Mouse (Mus musculus): ENCODE data around the gene Bcl11a.

The Bcl11a gene

DNA sequence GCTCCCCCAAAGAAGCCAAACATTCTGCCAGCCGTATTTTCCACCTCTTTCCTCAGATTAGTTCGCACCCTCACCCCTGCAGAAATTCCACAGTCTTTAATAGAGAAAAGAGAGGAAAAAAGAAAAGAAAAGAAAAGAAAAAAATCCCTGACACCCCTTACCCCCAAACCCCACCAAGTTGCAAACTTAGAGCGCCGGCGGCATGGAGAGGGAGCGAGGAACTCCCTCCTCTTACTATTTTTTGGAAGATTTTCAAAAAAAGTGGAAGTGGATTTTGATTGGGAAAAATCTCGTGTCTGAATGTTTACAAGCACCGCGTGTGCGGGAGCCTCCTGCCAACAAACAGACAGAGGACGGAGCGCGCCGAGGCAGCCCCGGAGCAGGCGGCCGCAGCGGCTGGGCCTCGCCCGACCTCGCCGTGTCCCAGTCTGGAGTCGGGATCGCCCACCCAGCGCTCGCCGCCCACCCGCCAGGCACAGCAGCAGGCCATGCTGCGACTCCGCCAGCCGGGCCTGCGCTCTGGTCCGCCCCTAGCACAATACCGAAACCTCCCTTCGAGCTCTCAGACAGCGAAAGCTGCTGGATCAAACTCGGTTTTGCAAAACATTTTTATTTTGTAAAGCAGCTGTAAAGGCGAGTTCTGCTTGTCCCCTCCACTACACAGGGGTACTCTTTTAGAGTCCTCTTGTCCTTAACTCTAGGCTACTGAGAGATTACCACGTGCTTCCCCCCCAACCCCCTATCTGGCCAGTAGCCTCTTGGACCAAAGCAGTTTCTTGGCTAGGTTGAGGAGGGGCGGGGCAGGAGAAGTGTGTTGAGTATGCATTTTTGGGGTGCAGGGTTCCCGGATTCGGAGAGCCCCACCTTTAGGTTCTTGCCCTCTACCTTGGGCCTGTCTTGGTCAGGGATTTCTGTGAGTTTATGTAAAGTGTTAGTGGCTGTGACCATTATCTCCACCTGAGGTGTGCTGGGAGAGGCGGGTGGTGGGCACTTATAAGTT, 1.8 kb downstream of the Bcl11a start:
- in situ Hi-C loops (cut with MboI, MseI) = no loop called here

GRCm38 (mm10) chr11:24080541-24080940, 2.7 kb downstream of the Bcl11a start:
- in situ Hi-C loops (cut with MboI, MseI) = no loop called here

GRCm38 (mm10) chr11:24081016-24081686, 3.3 kb downstream of the Bcl11a start:
- in situ Hi-C loops (cut with MboI, MseI) = no loop called here

DNA sequence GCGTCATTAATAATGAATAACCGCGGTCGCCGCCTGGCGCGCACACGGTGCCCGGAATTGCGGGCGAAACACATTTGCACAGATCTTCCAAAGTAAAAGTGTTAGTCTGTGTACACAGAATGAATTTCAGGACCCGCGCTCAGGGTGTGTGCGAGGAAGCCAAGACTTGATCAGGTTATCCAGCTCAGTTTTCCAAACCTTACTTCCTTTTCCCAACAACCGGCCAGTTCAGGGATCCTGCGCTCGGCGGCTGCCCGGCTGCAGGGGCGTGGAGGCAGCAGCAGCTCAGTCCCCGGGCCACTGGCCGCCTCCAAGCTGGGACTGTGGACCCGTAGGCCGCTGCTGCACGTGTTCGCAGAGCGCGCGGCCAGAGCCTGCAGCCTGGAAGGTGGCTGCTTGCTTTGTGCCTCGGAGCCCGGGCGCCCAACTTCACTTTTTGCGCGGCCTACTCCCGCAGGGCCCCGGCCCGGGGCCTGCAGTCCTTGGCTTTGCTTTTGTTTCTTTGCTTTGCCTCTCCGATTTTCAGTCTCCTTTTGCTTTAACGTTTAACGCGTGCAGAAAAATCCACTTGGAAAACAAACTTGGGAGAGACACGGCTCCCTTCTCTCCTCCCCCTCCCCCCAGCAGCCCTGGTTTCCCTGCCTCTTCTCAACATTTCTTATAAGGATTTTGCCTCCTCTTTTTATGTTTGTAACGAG, 4.0 kb downstream of the Bcl11a start:
- in situ Hi-C loops (cut with MboI, MseI) = no loop called here

DNA sequence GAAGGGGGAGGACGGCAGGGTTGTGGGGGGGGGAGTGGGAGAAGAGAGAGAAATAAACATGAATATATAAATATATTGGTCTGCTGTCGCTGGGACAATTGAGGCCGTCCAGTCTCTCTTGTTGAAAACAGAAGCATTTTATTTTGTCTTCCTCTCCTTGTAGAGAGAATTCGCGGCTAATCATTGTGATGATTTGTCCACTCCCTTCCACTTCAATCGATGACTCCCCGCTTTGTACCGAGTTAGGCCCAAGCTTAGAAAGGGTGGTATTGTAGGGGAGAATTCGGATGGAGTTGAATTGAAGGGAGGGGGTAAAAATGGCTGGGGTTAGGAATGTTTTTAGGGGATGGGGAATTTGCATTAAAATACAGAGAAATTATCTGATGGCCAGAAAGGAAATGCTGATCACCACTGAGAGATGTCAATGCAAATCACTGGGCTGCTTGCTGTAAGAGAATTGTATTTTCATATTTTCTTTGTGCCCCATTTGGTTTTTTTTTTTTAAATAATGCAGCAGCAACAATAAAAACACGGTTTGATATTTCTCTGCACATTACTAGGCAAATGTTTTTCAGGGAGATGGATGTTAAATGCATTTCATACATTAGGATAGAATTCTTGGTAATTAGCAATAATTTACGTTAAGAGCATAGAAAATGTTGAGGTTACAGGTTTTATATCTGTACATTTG, 4.7 kb downstream of the Bcl11a start:
- in situ Hi-C loops (cut with MboI, MseI) = no loop called here

- in situ Hi-C loops (cut with MboI, MseI) = no loop called here
These were observed 5.2 kb downstream of the Bcl11a start for GRCm38 (mm10) chr11:24083076-24083405.

DNA sequence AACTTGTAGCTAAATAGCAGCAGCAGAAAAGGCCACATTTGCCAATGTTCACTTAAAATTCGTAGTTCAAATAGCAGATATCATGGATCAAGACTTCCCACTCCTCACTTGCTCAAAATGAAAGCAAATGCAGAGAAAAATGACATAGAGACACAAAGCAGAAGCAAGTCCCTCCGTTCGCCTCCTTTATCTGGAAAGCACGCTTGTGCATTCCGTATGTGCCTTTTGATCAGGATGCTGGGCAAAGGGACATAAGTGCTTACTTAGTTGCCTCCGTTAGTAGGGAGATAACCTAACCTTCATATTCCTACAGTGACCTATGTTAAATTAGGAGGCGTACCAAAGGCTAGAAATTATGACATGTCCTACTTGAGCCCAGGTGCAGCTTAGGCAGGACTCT, 5.6 kb downstream of the Bcl11a start:
- in situ Hi-C loops (cut with MboI, MseI) = no loop called here

- in situ Hi-C loops (cut with MboI, MseI) = no loop called here
These were observed 6.2 kb downstream of the Bcl11a start for GRCm38 (mm10) chr11:24084077-24084476.

DNA sequence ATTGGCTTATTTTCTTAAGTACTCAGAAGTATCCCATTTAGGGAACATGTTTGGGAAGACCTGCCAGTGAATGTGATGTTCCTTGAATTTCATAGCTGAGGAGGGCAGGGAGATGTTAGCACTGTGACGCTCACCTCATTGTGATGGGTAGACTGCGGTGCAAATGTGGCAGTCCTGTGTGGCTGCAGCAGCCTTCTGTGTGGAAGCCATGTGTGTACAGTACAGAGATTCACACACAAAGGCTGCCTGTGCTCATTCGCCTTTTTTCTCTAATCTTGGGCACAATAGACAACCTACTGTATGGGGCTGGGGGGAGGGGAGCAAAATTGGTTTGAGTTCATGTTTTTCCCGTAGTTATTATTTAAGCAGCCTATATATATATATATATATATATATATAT, 6.7 kb downstream of the Bcl11a start:
- in situ Hi-C loops (cut with MboI, MseI) = no loop called here

DNA sequence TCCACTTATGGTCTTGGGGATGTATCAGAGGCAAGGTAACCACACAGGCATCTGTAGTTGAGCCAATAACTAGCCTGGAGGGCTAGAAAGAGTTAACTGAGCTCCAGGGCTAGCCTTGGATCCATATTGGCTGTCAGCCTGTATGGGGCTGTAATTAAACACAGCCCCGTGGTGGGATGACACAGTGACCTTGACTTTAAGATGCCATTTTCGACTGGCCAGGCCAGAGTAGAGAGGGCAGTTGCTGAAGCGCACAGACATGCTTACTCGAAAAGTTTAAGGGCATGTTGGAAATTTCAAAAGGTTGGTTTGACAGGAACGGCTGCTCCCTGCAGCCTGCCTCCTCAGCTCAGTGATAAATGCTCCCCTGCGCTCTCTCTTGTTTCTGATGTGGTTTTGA, 8.1 kb downstream of the Bcl11a start:
- in situ Hi-C loops (cut with MboI, MseI) = no loop called here

- in situ Hi-C loops (cut with MboI, MseI) = no loop called here
These were observed 9.2 kb downstream of the Bcl11a start for GRCm38 (mm10) chr11:24087069-24087468.

DNA sequence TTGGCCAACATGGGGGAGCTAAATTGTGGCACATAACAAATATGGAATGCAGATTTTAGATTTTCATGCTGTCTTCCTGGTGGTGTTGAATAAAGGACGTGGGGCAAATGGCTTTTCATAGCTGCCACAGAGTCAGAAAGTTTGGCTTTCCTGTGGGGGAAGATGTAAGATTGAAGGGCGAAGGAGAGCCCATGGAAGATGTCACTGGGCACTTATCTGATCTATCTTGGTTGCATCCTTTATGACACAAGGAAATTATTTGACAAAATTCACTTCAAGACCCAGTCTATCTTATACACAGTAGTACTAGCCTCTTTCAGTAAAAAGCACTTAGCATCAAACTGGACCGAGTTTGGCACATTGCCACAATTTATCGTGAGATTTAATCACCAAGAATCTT, 12.6 kb downstream of the Bcl11a start:
- in situ Hi-C loops (cut with MboI, MseI) = no loop called here

DNA sequence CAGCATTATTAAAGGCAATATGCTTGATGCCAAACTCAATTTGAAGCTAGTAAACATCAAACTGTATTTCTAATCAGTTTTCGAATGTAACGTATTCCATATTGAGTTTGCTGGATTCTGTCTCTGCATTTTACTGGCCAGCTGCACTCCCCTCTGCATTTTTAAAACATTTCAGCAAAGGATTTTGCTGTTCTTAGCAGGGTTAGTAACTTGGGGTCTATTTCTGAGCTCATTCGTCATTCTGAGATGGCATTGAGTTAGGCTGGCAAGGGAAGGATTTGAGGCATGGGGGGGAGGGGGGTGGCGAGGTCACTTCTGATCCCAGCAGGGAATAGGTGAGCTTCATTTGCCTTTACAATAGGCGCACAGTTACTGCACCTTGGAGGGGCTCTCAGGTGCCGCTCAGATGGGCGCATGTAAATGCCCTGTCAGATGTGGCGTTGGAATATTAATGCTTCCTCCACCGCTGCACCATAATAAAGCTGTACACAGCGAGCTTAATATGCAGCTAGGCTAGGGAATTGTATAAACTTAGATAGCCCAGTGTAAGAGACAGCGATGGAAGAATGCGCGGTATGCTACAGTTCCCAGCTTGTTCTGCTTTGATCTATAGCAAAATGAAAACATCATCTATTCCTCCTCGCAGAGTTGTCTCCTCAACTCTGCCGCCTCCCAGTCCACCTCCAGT, 13.7 kb downstream of the Bcl11a start:
- in situ Hi-C loops (cut with MboI, MseI) = no loop called here

DNA sequence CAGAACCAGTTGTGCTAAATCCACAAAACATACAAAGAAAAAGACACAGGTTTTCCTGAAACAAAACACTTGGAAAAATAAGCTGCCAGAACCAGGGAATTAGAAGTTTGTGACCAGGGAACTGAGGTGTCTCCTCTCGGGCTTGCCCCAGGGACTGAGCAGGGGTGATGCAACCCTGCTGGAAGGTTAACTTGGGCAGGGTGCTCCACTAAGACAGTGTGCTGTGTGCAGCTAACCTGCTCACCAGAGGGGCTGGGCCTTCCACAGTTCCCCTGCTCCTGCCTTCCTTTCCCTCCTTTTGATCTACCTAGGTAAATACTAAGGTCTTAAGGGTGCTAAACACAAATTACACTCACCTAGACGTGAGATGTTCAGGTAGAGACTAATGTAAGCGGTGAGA, 14.8 kb downstream of the Bcl11a start:
- in situ Hi-C loops (cut with MboI, MseI) = no loop called here

DNA sequence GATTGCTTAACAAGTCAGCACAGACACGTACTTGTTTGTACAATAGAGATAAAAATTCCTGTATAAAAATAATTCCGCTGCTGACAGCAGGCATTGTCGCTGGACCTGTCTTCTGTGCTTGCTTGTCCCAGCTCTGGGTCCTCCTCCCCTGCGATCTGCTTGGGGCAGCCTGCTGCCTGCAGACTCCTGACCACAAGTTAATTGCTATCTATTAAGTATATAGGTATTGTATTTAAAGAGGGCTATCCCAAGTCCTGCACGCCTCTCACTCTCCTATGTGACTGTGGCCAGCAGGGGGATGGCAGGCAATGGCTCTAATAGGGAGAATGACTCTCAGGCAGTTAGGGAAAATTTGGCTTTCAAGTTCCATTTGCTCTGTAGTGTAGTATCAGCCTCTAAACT, 16.2 kb downstream of the Bcl11a start:
- in situ Hi-C loops (cut with MboI, MseI) = no loop called here

- in situ Hi-C loops (cut with MboI, MseI) = no loop called here
These were observed 17.4 kb downstream of the Bcl11a start for GRCm38 (mm10) chr11:24095236-24095635.

DNA sequence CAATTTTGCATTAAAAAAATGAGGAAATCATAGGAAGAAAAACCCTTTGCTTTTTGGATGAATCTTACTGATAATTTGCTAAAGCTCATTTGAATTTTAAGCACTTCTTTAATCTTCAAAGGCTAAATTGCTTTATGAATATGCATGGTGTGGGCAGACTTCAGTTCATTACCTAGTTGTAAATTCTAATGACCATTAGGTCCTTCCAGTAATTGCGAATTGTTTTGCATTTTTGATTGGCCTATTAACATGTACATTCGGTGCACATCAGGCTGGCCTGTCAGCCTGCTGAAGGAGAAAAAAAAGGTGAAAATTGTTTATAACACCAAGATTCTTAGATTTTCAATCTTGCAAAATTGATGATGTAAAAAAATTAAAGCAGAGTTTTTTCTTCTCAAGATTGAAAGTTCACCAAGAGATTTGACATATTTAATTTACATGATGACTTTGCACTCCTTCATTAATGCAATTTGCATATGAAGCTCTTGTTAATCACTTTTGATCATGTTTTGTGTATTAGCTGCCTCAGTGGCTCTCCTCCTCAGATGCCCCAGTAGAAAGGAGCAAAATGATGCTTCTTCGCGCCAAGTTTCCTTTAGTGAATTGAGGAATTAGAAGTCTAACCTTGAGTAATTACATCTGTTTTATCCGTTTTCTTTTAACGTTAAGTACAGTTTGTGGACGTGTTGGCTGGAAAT, 17.9 kb downstream of the Bcl11a start:
- in situ Hi-C loops (cut with MboI, MseI) = no loop called here

DNA sequence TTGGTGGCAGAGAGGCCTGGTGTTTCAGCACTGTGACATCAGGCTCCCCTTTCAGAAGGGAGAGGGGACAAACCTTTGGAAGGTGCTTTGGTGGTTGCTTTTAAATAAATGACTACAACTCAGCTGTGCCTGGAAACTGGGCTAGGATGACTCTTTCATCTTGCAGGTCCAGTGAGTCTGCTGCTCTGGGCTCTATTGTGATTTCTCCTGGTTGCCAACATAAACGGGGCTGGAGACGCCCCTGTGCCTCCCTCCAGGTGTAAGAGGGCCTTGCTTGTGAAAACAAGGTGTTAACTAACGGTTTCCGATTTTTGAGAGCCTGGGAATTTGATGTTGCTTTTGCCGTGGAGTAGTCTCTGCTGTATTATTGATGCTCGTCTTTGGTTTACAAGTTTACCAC, 18.6 kb downstream of the Bcl11a start:
- in situ Hi-C loops (cut with MboI, MseI) = no loop called here

DNA sequence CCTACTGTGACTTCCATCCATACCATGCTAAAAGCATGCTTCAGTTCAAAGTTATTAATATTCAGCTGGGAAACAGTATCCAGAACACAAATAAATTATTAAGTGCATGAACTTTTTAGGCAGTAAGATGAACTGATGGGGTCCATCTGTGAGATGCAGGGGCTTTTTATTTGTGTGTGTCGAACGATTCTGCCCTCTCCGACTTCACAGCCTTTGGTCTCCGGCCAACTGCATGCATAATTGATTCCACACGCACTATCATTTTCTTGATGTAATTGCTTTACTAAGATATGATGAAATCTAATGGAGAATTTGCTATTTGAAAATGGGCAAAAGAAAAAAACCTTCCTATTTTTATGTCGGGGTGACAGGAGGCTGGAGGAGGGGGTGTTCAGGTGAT, 19.2 kb downstream of the Bcl11a start:
- in situ Hi-C loops (cut with MboI, MseI) = no loop called here

DNA sequence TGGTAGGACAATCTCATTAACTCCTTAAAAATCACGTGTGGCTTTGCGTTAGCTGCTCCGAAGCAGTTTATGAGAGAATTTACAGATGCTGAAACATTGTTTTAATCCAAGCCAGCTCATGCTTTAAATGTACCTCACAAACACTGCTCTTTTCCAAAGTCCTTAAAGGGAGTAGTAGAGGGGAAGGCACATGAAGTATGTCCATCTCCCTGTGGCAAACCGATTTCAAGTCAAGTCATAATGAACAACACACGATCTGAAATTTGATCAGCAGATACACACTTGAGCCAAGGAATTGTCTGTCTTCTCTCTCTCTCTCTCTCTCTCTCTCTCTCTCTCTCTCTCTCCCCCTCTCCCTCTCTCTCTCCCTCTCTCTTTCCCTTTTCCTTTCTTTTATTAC, 20.2 kb downstream of the Bcl11a start:
- in situ Hi-C loops (cut with MboI, MseI) = no loop called here

DNA sequence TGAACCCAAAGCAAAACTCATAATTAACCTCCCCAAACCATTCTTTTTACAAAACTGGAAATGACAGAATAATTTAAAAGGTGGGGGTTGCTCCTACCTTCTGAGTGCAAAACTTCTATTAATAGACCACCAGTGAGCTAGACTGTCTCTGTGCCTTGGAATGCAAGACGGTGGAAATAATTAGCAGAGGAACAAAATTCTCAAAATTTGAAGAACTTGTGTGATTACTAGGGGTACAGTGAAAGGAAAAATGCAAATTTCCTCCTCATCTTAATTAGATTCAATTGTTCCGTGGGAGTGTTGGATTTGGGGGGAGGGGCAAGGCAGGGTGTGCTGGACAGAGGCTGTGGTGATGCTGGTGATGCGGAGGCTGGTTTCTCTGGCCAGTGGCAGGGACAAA, 20.8 kb downstream of the Bcl11a start:
- in situ Hi-C loops (cut with MboI, MseI) = no loop called here

Measured in T-helper 17 cell (primary cell).